Mouse (Mus musculus) CH12.LX (cell line): ENCODE results near the gene Gm17087. TPM values are rescaled to one million over a fixed set of nuclear protein-coding genes. Genes with fewer than 3 reads are reported as not detected.

ENCODE experiments used
- DNase-seq: peaks from one replicate; pipeline ENCODE4 v3.0.0-alpha.2; 2013; ENCODE audit errors: extremely low read depth
- H3K27ac ChIP-seq: 2 replicates; pipeline ENCODE4 v1.5.1; 2012; ENCODE audit warnings: low read depth, mild to moderate bottlenecking, control low read depth, moderate library complexity; ENCODE audit not compliant: insufficient read depth
- H3K27me3 ChIP-seq: replicated peaks from 2 replicates; pipeline ENCODE3; 2012; ENCODE audit warnings: inconsistent platforms
- H3K36me3 ChIP-seq, 2 experiments: replicated peaks in 1 of 2; 2 replicates each; pipeline versions ENCODE3 to v1.6.1; 2012; ENCODE audit warnings: inconsistent platforms in 1 of 2, low read length in 1 of 2, mild to moderate bottlenecking in 1 of 2, mixed read lengths in 1 of 2, moderate library complexity in 1 of 2; ENCODE audit not compliant: control insufficient read depth in 1 of 2, insufficient read depth in 1 of 2
- H3K4me1 ChIP-seq, 2 experiments: 2 replicates each; pipeline ENCODE4 v1.6.1; 2012; ENCODE audit warnings: inconsistent platforms in 1 of 2, moderate library complexity in 1 of 2; ENCODE audit not compliant: insufficient read depth in 2 of 2, control insufficient read depth in 1 of 2
- H3K4me2 ChIP-seq: 2 replicates; pipeline ENCODE4 v1.6.1; 2012; ENCODE audit warnings: low read depth, mild to moderate bottlenecking, control low read depth; ENCODE audit not compliant: poor library complexity, insufficient read depth, severe bottlenecking
- H3K4me3 ChIP-seq, 3 experiments: fragments of 150-350 bp in 1 of 3; sonication (generic) in 1 of 3; replicated peaks in 1 of 3; 2 replicates each; pipeline versions ENCODE3 to v1.5.1; 2011 to 2012; ENCODE audit warnings: low read depth in 2 of 3, low read length in 2 of 3, mild to moderate bottlenecking in 2 of 3, moderate library complexity in 2 of 3, control low read depth in 1 of 3, improper control_type of control experiment in 1 of 3, inconsistent platforms in 1 of 3, mixed read lengths in 1 of 3; ENCODE audit not compliant: poor library complexity in 1 of 3
- H3K79me2 ChIP-seq: replicated peaks from 2 replicates; pipeline ENCODE4 v1.6.1; 2012; ENCODE audit warnings: mild to moderate bottlenecking, moderate library complexity; ENCODE audit not compliant: control insufficient read depth, poor library complexity, insufficient read depth, severe bottlenecking; ENCODE audit errors: extremely low read depth
- H3K9ac ChIP-seq: 2 replicates; pipeline ENCODE4 v1.6.1; 2012; ENCODE audit warnings: low read depth, mild to moderate bottlenecking, control low read depth, moderate library complexity; ENCODE audit not compliant: insufficient read depth
- H3K9me3 ChIP-seq: replicated peaks from 2 replicates; pipeline ENCODE3; 2012; ENCODE audit warnings: low read length, inconsistent platforms, mixed read lengths
- CHD2 ChIP-seq: IDR thresholded peaks from 2 replicates; pipeline ENCODE4 v1.6.1; 2011; ENCODE audit warnings: low read length, improper control_type of control experiment
- ELF1 ChIP-seq: IDR thresholded peaks from 2 replicates; pipeline ENCODE4 v1.6.1; 2014; ENCODE audit warnings: low read depth, mild to moderate bottlenecking, inconsistent platforms, low read length, improper control_type of control experiment
- GABPA ChIP-seq: IDR thresholded peaks from 2 replicates; pipeline ENCODE4 v1.6.1; 2012; ENCODE audit warnings: low read depth, low read length, improper control_type of control experiment, inconsistent platforms; ENCODE audit not compliant: insufficient replicate concordance
- IRF4 ChIP-seq: IDR thresholded peaks from 2 replicates; pipeline ENCODE4 v1.6.1; 2014; ENCODE audit warnings: low read depth, mild to moderate bottlenecking, inconsistent platforms, low read length, improper control_type of control experiment
- JUND ChIP-seq: conservative IDR thresholded peaks from 2 replicates; pipeline ENCODE4 v1.6.1; 2011; ENCODE audit warnings: low read depth, low read length, improper control_type of control experiment
- MAFK ChIP-seq: IDR thresholded peaks from 2 replicates; pipeline ENCODE4 v1.6.1; 2011; ENCODE audit warnings: low read length, improper control_type of control experiment; ENCODE audit not compliant: insufficient replicate concordance
- MAX ChIP-seq: IDR thresholded peaks from 2 replicates; pipeline ENCODE4 v1.6.1; 2011; ENCODE audit warnings: low read length, improper control_type of control experiment
- MEF2A ChIP-seq: IDR thresholded peaks from 2 replicates; pipeline ENCODE4 v1.6.1; 2014; ENCODE audit warnings: low read depth, mild to moderate bottlenecking, inconsistent platforms, low read length, improper control_type of control experiment, borderline replicate concordance
- MXI1 ChIP-seq: IDR thresholded peaks from 2 replicates; pipeline ENCODE4 v1.6.1; 2011; ENCODE audit warnings: mild to moderate bottlenecking, low read depth, low read length, improper control_type of control experiment
- MYC ChIP-seq: IDR thresholded peaks from 2 replicates; pipeline ENCODE4 v1.6.1; 2011; ENCODE audit warnings: low read depth, mild to moderate bottlenecking, improper control_type of control experiment, low read length
- NELFE ChIP-seq: IDR thresholded peaks from 2 replicates; pipeline ENCODE4 v1.6.1; 2011; ENCODE audit warnings: low read depth, low read length, improper control_type of control experiment
- NRF1 ChIP-seq: IDR thresholded peaks from 2 replicates; pipeline ENCODE4 v1.6.1; 2014; ENCODE audit warnings: low read depth, mild to moderate bottlenecking, inconsistent platforms, low read length, improper control_type of control experiment, moderate library complexity
- POLR2A ChIP-seq: IDR thresholded peaks from 2 replicates; pipeline ENCODE4 v1.6.1; 2011; ENCODE audit warnings: low read depth, mild to moderate bottlenecking, improper control_type of control experiment, low read length
- SIN3A ChIP-seq: IDR thresholded peaks from 2 replicates; pipeline ENCODE4 v1.6.1; 2012; ENCODE audit warnings: low read length, improper control_type of control experiment, inconsistent platforms
- SMC3 ChIP-seq: IDR thresholded peaks from 2 replicates; pipeline ENCODE4 v1.6.1; 2011; ENCODE audit warnings: low read depth, low read length, improper control_type of control experiment
- TBP ChIP-seq: conservative IDR thresholded peaks from 2 replicates; pipeline ENCODE4 v1.6.1; 2011; ENCODE audit warnings: low read depth, low read length, improper control_type of control experiment
- UBTF ChIP-seq: IDR thresholded peaks from 2 replicates; pipeline ENCODE4 v1.6.1; 2012; ENCODE audit warnings: low read depth, mild to moderate bottlenecking, inconsistent platforms, low read length, improper control_type of control experiment, moderate library complexity
- ZC3H11A ChIP-seq: IDR thresholded peaks from 2 replicates; pipeline ENCODE4 v1.6.1; 2012; ENCODE audit warnings: low read depth, mild to moderate bottlenecking, inconsistent platforms, low read length, improper control_type of control experiment
- dilution Hi-C: fragments of 300-500 bp; cut with MboI; formaldehyde crosslinking; loops from 2 replicates; pipeline ENCODE4 v1.14.3; 2020; ENCODE audit warnings: low sequenced_read_pairs; ENCODE audit not compliant: extremely low pct_unique_long_range_greater_than_20kb, extremely low pct_ligation_motif_present
- in situ Hi-C: fragments of 300-500 bp; cut with MboI; formaldehyde crosslinking; loops from 3 replicates; pipeline ENCODE4 v1.14.3; 2019; ENCODE audit warnings: low sequenced_read_pairs, low pct_ligation_motif_present, low pct_unique_long_range_greater_than_20kb, mixed read lengths
- polyA plus RNA-seq: library from polyadenylated mRNA; unstranded; fragments of >175 nt; gene quantifications from 2 replicates; pipeline ENCODE4 v1.2.1, GENCODE M21; 2012; ENCODE audit warnings: low read depth; ENCODE audit not compliant: insufficient read length
- total RNA-seq, 2 experiments: library from RNA; depleted of rRNA; stranded (reverse); fragments of 300-350 nt in 1 of 2; fragments of >200 nt in 1 of 2; gene quantifications; 2 replicates each; pipeline ENCODE4 v1.2.3; 2012 to 2014

The Gm17087 gene
- total and polyA plus RNA-seq, 3 experiments, result 1.2 TPM; not detected in 2

- Histone ChIP-seq H3K36me3 (no peaks in the 10 kb centered on the region), H3K4me1 (no peaks in the 10 kb centered on the region), H3K27me3 (peaks cover 8% of the 10 kb centered on the region), H3K4me3 (no peak overlapping the region), H3K4me2 (no peak overlapping the region), H3K27ac (no peak overlapping the region), H3K79me2 (no peaks in the 10 kb centered on the region), H3K9ac (no peak overlapping the region), H3K9me3 (no peaks in the 10 kb centered on the region)
- no peak for DNase-seq
- TF ChIP-seq MXI1 (no peak), SMC3 (no peak), POLR2A (no peak), GABPA (no peak), SIN3A (no peak), ELF1 (no peak), MAX (no peak), MYC (no peak), ZC3H11A (no peak), NRF1 (no peak), TBP (no peak), NELFE (no peak), JUND (no peak)
- dilution Hi-C loops (no loop called here), in situ Hi-C loops (no loop called here)
These were observed 10.5 kb downstream of the Gm17087 start for GRCm38 (mm10) chr17:8556223-8556622.

- H3K4me3 ChIP-seq, result no peak overlapping the region
- no peak overlapping the region for H3K9ac ChIP-seq
- TF ChIP-seq MAFK (no peak), MEF2A (no peak), MYC (no peak), IRF4 (no peak), UBTF (no peak), ELF1 (no peak), CHD2 (no peak)
- TF ChIP-seq, all 38 proteins: peak for 0
- dilution Hi-C loops, result no loop called here
- H3K4me1 ChIP-seq, result no peaks in the 10 kb centered on the region
- peaks cover 13% of the 10 kb centered on the region for H3K27me3 ChIP-seq
- DNase-seq, result no peak
- no peaks in the 10 kb centered on the region for H3K9me3 ChIP-seq
- H3K27ac ChIP-seq, result no peak overlapping the region
- no peaks in the 10 kb centered on the region for H3K79me2 ChIP-seq
- in situ Hi-C loops, result no loop called here
- H3K36me3 ChIP-seq, result no peaks in the 10 kb centered on the region
- no peak overlapping the region for H3K4me2 ChIP-seq
These were observed 11.0 kb downstream of the Gm17087 start for GRCm38 (mm10) chr17:8555785-8556184.
